Mouse (Mus musculus) testis, postnatal 14 days (tissue): Measurements from ENCODE around the gene Crtap.

Experiments
- DNase-seq: peaks from one replicate; pipeline ENCODE4 v3.0.0; 2021; ENCODE audit warnings: low spot score

Crtap gene

DNA sequence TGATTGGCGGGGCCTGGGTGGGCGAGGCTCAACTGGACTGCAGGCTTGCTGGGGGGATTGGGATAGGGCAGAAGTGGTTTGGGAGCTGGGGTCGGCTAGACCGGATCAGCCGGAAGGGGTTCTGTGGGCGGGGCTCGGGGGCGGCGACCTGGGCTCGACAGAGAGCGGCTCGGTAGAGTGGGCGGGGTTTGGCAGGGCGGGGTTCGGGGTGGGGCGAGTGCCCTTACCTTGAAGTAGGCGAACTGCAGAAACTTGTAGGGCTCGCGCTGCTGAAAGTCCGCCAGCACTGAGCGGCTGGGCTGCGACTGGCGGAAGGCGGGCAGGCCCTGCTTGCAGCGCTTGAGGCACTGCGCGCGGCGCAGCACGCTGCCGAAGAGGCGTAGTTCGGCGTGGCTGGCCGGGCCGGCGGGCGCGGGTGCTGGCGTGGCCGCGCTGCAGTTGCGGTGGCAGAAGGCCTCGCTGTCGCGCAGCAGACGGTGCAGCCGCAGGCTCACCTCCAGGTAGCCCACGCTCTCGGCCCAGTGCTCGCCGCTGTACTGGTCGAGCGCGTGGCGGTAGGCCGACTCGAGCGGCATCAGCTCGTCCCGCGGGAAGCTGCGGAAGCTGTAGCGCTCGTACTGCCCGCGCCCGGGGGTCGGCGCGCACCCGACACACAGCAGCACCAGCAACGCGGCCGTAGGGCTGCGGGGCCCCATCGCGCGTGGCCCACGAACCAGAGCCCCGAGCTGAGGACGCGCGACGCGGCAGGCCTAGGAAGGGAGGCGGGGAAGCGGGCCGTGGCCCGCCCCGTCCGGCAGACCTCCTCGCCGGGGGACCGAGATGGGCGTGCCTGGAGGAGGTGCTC, at the start of gene Crtap:
Gene Crtap, minus strand, starts transcription at position 771 of the 844 bp plus-strand sequence.
- peak; percentile 65 for DNase-seq

DNA sequence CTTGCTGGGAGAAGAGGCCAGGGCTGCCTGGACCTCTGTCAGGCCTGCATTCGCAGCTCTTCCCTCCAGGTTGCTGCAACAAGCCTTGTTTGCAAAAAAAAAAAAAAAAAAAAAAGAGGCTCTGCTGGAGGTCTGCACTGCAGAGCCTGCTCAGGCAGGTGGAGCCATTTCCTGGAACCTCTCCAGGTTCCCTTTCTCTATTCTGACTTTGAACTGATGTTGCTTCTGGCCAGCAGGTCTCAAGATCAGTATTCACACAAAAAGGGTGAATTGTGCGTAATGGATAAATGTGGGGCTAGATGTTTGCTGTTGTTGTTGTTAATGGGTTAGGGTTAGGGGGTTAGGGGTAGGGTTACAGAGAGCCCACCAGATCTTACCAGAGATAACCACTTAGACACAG, 45.2 kb upstream of the Crtap start:
- no peak for DNase-seq

DNA sequence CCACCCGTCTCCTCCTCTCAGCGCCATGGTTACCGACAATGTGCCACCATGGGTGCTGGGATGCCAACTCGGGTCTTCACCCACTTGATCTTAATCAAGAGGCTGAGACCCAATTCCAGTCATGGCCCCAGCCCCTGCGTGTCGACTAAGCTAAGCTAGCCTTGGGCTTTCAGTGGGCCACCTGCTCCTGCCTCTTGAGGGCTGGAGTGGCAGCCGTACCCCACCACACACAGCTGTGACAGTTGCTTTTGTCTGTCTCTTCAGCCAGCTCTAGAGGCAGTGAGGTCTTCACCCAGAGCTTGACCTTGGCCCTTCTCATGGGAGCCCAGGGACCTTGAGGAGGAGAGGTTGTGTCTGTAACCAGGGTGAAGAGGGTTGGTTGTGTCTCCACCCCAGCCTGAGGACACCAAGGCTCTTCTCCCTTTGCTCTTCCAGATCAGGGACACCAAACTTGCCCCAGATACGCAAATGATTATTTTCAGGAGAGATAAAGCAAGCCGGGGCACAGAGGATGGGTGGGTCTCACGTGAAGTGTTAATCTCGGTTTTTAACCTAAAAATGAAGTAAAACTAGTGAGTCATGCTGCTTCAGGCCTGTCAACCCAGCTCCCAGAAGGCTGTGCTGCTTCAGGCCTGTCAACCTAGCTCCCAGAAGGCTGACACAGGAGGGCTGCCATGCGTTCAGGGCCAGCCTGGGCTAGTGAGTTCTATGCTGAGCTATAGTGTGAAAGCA, 37.8 kb upstream of the Crtap start:
- no peak for DNase-seq

DNA sequence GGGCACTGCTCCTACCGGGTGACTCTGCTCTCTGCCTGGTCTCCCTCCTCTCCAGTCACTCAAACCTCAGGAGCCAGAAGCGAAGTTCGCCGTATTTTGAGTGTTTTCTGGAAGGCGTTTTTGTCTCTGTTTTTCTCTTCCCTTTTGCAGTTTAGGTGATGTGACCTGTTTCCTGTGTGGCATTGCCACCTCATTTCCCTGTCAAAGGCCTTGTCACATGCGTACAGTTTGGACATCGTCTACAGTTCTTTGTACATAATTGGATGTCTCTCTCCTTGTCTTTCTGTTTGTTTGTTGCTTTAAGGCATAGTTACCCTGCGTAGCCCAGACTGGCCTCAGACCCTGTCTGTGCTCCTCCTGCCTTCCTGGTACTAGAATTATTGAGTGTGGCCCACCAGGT, 37.0 kb upstream of the Crtap start:
- no peak for DNase-seq

DNA sequence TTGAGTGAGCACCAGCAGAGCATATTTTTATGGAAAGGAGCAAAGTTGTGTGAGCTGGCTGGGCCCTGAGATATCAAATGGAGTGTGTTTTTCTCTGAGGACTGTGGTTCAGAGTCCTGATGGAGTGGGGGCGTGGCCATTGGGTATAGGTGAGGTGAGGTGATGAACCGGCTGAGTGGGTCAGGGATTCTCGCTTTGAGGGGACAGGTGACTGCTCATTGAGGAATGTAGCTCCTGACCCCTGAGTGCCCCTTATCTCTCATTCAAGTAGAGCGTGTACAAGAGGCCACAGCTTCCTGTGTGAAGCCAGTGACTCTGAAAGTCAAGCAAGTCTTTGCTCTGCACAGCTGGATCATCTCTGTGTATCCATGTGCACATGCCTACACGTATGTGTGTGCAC, 35.7 kb upstream of the Crtap start:
- no peak for DNase-seq

DNA sequence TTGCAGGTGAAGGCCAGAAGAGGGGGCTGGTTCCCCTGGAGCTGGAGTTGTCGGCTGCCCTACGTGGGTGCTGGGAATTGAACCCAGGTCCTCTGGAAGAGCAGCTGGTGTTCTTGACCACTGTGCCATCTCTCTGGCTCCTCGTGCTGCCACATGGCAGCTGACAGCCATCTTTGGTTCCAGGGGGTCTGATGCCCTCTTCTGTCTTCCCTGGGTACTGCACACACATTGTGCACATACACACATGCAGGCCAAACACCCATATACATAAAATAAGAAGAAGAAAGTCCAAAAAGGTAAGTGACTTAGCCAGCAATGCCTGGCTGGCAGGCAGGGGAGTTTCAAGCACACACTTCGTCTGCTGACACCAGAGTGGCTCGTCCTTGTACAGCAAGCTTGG, 35.1 kb upstream of the Crtap start:
- DNase-seq, result no peak

DNA sequence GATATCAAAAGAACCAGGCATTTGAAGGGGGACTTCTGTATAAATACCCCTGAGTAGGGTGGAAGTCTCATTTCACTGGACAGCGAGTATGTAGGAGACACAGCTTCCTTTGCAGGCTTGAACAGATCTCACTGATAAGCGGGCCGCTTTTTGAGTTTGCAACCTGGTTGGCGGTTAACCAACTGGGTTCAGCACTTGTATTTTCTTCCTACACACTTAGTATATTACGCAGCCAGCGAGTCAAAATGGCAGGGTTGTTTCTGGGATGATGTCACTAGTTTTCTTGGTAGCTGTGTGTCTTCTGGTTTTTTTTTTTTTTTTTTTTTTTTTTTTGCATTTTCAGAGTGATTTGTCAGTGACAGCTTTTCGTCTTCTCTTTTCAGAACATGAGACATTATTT, 31.3 kb upstream of the Crtap start:
- DNase-seq, result no peak

DNA sequence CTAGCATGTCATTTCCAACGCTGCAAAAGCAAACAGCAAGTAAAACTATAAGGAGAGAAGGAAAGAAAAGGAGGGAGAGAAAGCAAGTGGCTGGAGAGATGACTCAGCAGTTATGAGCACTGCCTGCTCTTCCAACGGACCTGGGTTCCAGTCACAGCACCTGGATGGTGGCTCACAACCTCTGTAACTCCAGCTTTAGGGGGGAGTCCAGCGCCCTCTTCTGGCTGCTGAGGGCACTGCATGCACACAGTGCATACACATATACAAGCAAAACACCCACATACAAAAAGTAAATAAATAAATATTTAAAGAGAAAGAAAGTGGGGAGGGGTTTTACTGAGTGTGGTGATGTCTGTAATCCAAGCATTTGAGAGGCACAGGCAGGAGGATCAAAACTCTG, 30.6 kb upstream of the Crtap start:
- DNase-seq, result no peak

DNA sequence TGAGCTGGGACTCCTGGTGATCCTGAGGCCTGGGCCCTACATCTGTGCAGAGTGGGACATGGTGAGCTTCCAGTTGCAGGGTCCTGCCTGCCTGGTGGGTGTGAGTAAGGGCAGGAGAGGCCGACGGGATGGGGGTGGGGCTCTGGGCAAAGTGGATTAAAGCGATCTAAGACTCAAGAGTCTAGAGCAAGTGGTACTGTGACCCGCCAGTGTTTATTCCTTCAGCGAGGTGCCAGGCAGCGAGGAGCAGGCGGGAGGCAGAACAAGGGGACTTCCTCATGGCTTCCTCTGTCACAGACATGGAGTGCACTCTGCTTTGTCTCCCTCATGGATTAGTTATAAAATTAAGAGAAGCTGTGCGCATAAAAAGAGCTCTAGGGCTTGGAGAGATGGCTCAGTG, 30.0 kb upstream of the Crtap start:
- no peak for DNase-seq

DNA sequence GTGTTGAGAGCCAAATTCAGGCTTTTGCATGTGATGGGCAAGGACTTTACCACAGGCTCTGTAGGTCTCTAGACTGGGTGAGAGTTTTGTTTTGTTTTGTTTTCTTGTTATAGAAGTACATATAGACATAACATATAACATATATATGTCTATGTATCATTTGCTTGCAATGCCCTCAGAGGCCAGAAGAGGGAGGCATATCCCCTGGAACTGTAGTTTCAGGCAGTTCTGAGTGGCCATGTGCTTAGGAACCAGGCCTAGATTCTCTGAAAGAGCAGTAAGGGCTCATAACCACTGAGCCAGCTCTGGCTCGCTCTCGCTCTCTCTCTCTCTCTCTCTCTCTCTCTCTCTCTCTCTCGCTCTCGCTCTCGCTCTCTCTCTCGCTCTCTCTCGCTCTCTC, 27.7 kb upstream of the Crtap start:
- no peak for DNase-seq

DNA sequence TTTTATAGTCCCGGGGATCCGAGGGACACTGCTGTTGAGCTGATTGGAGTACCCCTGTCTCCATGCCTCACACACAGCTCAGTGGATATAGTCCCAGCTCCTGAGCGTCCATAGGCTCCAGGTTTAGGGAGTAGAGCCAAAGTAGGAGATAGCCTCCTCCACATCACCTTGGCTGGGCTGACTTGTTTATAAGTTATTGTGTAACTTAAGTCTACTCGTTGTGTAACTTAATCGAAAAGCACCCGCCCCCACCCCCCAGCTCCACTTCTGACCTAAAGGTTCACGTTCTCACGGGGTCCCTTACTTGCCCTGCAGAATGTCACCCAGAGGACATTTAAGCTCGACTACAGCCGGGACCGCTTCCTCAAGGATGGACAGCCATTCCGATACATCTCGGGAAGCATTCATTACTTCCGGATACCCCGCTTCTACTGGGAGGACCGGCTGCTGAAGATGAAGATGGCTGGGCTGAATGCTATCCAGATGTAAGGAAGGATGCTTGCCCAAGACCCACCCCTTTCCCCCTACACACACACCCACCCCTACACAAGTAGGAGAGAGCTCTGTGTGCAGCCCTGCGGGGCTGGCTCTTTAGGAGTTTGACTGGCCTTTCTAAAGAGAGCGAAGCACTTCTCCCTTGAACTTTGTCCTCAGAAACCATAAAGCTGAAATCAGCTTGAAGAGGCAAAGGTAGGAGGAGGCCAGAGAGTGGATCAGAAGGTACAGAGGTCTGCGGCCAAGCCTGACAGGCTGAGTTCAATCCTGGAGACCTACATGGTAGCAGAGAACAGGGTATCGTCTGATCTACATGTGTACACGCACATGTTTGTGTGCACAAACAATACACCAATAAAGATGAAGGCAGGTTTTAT, 26.4 kb upstream of the Crtap start:
- DNase-seq, result no peak

DNA sequence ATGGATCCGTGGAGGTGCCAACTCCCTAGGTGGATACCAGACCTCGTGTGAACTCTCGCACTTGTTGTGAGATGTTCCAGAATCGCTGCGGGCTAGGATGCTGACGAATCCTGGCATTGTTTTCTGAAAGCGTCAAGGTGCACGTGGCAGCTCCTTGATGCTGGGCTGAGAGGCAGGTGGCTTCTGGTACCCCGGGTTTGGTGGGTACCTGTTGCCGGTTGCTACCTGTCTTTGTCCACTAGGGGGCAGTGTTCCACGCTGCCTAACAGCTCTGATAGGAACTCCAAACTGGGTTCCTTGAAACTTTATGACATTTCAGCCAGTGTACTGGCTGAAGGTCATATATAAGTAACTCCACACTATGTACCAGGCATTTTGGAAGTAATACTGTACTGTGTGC, 25.2 kb upstream of the Crtap start:
- peak; percentile 27 for DNase-seq

DNA sequence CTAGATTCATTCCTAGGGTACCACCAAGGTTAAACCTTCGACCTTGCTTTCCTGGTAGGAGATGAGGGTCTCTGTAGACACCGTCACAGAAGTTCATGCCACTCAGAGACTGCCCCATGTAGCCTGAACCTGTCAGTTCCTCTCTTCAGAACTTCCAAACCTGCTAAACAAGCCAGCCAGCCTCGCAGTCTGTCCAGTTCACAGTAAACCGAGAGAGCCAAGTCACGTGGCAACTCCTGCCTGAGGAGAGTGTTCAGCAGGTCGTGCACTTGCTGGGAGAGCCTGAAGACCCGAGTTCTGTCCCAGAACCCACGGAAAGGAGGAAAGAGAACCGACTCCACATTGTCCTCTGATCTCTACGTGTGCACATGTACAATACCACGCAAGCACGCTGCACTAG, 23.4 kb upstream of the Crtap start:
- DNase-seq, result no peak

DNA sequence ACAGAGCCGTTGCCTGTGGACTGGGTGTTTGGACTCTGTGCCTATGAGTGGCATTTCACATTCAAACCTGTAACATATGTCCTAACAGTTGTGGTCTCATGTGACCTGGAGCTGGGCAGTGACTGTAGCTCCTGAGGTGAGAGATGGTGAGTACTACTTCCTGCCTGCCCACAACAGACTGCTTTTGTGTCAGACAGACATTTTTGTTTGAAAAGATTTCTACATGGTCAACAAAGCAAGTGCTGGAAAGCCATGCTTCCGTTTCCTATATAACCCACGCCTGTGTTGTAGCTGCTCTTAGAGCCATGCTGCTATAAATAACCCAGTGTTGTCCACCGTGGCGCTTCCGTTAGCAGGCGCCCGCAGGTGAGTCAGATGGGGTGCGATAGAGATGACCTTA, 21.9 kb upstream of the Crtap start:
- DNase-seq, result no peak

DNA sequence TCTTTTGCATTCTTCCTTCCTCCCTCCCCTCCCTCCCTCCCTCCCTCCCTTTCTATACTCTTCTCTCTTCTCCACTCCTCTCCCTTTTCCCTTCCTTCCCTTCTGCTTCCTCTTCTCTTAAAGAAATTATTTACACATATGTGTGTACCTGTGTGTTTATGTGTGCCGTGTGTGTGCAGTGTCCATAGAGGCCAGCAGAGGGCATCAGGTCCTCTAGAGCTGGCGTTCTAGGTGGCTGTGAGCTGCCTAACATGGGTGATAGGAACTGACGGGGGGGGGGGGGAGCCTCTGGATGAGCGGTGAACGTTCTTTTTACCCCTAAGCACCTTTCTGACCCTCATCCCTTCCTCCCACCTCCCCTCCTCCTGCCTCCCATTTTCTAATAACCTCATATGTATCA, 20.8 kb upstream of the Crtap start:
- DNase-seq, result no peak

DNA sequence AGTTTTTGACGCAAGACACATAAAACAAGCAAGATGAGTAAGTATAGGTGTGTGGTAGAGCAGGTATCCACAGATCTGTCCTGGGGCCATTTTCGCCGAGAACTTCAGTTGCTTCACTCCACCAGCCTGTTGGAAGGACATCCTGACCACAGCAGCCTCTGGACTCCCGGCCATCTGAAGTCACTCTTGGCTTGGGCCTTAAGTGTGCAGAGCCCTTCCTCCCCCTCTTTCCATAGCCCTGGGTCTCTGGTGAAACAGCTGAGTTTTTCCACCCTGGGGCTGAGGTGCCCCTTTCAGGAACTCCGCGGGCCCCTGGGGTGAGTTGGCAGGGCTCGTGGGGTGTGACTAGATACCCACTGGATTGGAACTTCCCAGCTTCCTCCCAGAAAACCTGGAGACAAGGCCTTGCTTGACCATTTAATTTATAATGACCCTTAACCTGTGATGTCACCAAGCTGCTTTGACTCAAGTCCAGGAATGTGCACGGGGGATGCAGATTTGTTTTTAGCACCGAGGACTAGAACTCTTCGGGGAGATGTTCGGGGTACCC, 19.9 kb upstream of the Crtap start:
- DNase-seq, result no peak

DNA sequence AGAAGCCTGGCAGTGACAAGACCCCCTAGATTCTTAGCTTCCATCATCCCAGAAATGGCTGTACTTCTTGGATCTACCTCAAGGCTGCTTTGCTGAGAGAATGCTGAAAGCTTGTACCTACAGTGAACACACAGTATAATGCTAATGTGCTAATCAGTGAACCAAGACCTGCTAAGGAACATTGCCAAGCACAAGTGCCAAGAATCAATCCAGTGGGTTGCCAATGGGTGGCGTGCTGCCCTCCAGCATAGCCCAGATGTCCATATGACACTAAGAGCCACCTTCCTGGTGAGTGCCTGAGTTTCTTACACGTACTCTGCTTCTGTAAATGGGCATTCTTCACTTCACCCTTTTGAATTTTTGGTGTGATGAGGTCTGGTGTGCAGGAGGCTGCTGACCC, 17.2 kb upstream of the Crtap start:
- DNase-seq, result no peak

DNA sequence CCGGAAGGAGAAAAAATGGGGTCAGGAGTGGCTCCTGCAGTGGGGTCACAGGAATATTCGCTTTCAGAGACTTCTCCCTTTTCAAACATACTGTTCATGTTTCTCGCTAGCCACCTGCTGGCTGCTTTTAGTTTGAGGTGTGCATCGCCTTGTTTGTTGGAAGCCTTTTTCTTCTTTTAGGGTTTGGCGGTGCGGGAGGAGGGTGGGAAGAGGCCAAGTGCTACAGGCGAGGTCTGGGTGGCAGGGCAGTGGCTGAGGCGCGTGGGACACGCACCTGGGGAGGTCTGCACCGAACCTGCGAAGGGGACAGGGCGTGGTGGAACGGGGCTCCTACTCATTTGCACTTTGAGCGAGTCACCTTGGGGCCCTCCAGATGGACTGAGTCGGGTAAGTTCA, 11.2 kb upstream of the Crtap start:
- no peak for DNase-seq

DNA sequence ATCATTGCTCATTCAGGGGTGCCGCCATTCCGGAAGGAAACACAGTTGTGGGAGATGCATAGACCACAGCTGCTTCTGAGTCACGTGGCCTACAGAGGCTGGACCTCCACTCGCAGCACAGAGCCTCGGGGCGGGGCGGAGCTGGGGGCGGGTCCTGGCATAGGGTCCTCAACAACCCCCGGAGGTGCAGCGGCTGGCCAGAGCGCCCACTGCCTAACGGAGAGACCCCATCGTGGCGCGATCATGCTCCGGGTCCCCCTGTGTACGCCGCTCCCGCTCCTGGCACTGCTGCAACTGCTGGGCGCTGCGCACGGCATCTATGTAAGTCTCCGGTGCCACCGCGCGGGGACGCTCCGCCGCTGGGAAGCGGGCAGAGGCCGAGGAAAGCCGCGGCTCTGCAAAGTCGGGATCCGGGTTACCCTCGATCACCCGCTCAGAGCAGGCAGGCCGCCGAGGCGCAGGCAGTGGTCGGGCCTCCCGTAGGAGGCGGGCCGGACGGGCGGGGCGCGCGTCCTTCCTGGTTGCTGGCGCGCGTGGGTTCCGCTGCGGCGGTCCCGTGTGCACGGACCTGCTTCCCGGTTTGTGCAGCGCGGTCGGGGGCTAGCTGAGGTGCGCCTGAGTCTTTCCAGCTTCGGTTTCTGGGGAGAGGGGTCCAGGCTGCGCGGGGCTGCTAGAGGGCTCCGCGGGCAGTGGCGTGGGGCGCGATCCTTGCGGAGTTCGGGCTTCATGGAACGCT, 10.6 kb upstream of the Crtap start, which contains the start of the genes Glb1 and Tmppe:
Gene Glb1, plus strand, starts transcription at position 128 of the 736 bp plus-strand sequence.
Gene Tmppe, plus strand, starts transcription at position 157 of the 736 bp plus-strand sequence.
- DNase-seq, result peak; percentile 78

DNA sequence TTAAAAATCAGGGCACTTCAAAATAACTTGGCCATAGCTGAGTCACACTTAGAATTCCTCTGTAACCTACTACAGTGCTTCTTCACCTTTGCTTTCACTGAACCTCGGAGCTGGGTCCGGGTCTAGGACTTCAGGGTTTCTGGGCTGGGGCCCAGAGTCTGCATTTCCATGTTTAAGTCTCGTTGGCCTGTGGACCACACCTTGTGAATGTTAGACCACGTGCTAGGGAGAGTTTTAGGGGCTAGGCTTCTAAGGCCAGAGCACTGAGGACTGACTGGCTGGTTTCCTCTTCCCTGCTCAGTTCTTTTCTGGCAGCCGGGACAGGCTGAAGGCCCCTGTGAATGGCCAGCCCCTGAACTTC, 10.1 kb upstream of the Crtap start:
- DNase-seq, result no peak

DNA sequence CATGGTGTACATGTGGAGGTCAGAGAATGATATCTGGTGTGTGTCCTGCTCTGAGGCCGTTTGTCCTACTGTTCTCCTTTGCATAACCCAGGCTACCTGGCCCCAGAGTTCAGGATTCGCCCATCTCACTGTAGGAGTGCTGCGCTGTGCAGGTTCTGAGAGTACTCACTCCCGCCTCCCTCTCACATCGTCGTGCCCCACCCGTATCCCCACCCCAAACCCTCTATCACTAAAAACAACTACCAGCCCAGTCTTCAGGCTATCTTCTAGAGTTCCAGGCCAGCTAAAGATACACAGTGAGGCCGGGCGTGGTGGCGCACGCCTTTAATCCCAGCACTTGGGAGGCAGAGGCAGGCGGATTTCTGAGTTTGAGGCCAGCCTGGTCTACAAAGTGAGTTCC, 9.2 kb upstream of the Crtap start:
- DNase-seq, result no peak

DNA sequence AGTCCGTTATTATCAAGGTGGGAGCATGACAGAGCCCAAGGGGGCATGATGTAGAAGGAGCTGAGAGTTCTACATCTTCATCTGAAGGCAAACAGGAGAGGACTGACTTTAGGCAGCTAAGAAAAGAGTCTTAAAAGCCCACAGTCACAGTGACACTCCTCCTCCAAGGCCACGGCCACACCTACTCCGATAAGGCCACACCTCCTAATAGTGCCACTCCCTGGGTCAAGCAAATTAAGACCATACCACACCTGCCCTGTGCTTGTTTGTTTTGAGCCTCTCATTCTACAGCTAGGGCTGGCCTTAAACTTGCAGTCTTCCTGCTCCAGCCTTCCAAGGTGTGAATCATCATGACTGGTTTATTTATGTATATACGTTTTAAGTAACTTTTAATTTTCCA, 4.8 kb upstream of the Crtap start:
- DNase-seq, result no peak
